Mouse (Mus musculus): ENCODE measurements around the gene Fgfr2. TPM values are rescaled to one million over a fixed set of nuclear protein-coding genes. Genes with fewer than 3 reads are reported as not detected.

Fgfr2 gene
- polyA plus RNA-seq, 1 experiment from 2014 or later: 18.5 TPM

DNA sequence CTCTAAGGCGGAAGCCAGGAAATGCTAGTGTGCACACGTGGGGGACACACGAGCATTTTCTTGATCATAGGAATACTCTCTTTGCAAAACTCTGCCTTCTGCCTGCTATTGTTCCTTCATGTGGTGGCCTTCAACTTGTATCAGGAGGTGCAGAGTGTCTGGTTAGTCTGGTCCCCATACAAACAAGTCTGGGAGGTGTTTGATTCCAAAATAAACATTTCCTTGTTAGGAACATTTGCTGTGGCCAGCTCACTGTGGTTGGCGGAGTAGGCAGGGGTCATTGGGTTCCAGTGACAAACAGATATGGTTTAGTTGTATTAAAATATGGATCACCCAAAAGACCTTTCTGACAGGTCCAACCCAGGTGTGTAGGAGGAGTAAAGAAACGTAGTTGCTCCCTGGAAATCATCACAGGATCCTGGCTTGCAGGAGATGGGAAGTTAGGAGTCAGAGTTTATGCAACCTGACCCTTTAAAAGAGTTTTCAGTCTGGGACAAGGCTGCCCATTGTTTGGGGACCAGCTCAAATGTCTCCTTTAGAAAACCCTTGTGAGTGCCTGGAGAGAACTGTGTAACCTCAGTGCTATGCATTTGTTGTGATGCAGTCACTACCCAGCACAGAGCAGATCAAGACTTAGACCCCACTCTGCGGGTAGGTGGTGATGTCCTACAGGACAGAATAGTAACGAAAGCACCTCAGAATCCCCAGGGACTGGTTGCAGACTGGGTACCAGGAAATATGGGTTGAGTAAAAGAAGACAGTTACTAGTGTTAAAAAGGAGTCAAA, 235.9 kb downstream of the Fgfr2 start:
- ATAC-seq: no peak
- Histone ChIP-seq H3K9me3 (replicated peaks) (no peaks in the 10 kb centered on the region), H3K4me1 (peaks cover 18% of the 10 kb centered on the region), H3K27me3 (replicated peaks) (no peaks in the 10 kb centered on the region), H3K9ac (no peak overlapping the region), H3K4me2 (no peak overlapping the region), H3K27ac (no peak overlapping the region), H3K36me3 (peaks cover 35% of the 10 kb centered on the region), H3K4me3 (no peak overlapping the region)
- 57% methylated on average over 7 of the region's 7 CpGs for whole genome bisulfite sequencing (ENCODE audit: insufficient replicate concordance)

DNA sequence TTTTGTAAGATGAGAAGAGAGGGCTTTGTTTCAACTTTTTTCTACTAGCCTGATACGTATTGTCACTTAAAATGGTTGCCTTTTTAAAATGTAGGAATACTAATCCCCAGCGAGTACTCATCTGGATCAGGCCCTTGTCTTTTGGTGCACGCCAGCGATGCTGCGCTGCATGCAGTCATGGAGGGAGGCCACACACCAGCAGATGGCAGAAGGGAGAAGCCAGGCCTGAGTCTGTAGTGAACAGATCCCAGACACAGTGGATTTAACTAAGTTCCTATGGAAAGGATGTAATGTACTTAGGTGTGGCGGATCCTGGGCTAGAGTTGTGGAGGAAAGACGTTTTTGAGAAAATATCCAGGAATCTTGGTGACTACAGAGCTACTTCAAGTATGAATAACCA, 239.1 kb downstream of the Fgfr2 start:
- H3K27ac ChIP-seq: no peak overlapping the region
- 86% methylated on average over 7 of the region's 7 CpGs for WGBS (ENCODE audit: insufficient replicate concordance)
- ATAC-seq: no peak

DNA sequence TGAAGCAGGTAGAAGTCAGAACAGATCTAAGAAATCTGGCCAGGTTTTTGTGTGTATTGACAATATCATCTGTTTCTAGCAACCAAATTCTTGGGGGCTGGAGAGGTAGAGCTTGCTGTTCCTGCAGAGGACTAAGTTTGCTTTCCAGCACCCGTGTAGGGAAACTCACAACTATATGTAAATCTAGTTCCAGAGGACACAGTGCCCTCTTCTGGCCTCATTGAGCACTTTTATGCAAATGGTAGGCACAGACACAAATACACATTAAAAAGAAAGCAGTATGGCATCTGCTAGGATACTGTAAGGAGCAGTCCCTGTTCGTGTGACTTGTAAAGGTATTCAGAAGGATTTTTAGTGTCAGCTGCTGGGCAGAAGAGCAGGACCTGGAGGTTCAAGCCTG, 240.8 kb downstream of the Fgfr2 start:
- no peak overlapping the region for H3K4me3 ChIP-seq
- H3K27ac ChIP-seq: no peak overlapping the region
- peaks cover 82% of the 10 kb centered on the region for H3K36me3 ChIP-seq
- no peak overlapping the region for H3K9ac ChIP-seq
- WGBS (ENCODE audit: insufficient replicate concordance): 56% methylated on average over 2 of the region's 2 CpGs
- ATAC-seq: no peak
- H3K4me1 ChIP-seq: peaks cover 6% of the 10 kb centered on the region; the same call in 1 of the 2 replicates
- H3K9me3 ChIP-seq (replicated peaks): no peaks in the 10 kb centered on the region
- no peak overlapping the region for H3K4me2 ChIP-seq
- no peaks in the 10 kb centered on the region for H3K27me3 ChIP-seq (replicated peaks)

More for the DNA sequence above, 239.1 kb downstream of the Fgfr2 start:
- no peaks in the 10 kb centered on the region for H3K9me3 ChIP-seq (replicated peaks)
- H3K4me3 ChIP-seq: no peak overlapping the region
- no peak overlapping the region for H3K4me2 ChIP-seq
- H3K9ac ChIP-seq: no peak overlapping the region
- H3K36me3 ChIP-seq: peaks cover 66% of the 10 kb centered on the region
- H3K4me1 ChIP-seq: peaks cover 18% of the 10 kb centered on the region
- no peaks in the 10 kb centered on the region for H3K27me3 ChIP-seq (replicated peaks)

DNA sequence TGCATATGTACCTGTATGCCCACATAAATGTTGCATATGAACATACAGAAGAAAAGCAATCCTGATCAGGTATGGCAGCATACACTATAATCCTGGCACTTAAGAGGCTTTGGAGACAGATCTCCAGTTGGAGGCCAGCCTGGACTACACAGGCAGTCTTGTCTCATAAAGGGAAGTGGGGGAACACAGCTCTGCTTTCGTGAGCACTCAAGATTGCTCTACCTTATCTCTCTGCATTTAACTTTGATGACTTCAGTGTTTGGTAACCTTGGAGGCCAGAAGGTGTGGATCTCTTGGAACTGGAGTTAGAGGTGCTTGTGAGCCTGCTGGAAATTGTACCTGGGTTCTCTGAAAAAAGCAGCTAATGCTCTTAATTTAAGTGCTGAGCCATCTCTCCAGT, 242.9 kb downstream of the Fgfr2 start:
- H3K9me3 ChIP-seq (replicated peaks): no peaks in the 10 kb centered on the region
- WGBS (ENCODE audit: insufficient replicate concordance): 53% methylated on average over 1 of the region's 1 CpGs
- H3K4me2 ChIP-seq: no peak overlapping the region
- no peak overlapping the region for H3K4me3 ChIP-seq
- H3K36me3 ChIP-seq: peaks cover 98% of the 10 kb centered on the region
- ATAC-seq: no peak
- no peak overlapping the region for H3K9ac ChIP-seq
- H3K27ac ChIP-seq: no peak overlapping the region
- H3K27me3 ChIP-seq (replicated peaks): no peaks in the 10 kb centered on the region
- H3K4me1 ChIP-seq: no peaks in the 10 kb centered on the region

DNA sequence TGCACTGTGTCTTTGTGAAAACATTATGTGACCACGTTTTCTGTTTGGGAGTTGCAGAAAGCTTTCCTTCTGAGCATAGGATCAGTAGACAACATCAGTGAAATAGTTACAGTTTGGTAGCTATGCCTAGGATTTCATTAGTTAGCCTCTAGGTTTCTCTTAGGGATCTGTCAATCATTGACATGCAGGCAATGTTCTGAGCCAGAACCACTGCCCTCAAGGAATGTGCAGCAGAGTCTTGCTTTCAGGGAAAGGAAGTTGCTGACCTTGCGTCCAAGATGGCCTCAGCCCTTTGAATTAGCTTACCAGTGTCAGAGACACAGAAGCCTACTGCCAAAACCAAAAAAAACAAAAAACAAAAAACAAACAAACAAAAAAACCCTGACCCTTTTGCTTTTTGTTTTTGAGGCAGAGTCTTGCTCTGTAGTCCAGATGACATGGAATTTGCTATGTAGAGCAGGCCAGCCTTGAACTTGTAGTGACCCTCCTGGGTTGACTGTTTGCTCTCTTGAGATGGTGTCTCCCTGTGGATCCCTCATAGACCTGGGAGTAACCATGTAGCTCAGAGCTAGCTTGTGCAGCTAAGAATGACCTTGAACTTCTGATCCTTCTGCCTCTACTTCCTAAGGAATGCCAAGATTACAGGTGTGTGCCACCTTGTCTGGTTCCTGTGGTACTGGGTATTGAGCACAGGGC, 247.6 kb downstream of the Fgfr2 start:
- 0 out of 2 replicates have a peak, but pooled peaks cover 3% of the 10 kb centered on the region for H3K4me1 ChIP-seq
- no peak overlapping the region for H3K27ac ChIP-seq
- 90% methylated on average over 2 of the region's 2 CpGs for WGBS (ENCODE audit: insufficient replicate concordance)
- H3K4me3 ChIP-seq: no peak overlapping the region
- no peaks in the 10 kb centered on the region for H3K9me3 ChIP-seq (replicated peaks)
- no peak for ATAC-seq
- H3K9ac ChIP-seq: no peak overlapping the region
- H3K4me2 ChIP-seq: no peak overlapping the region
- H3K27me3 ChIP-seq (replicated peaks): no peaks in the 10 kb centered on the region
- peaks cover 97% of the 10 kb centered on the region for H3K36me3 ChIP-seq

DNA sequence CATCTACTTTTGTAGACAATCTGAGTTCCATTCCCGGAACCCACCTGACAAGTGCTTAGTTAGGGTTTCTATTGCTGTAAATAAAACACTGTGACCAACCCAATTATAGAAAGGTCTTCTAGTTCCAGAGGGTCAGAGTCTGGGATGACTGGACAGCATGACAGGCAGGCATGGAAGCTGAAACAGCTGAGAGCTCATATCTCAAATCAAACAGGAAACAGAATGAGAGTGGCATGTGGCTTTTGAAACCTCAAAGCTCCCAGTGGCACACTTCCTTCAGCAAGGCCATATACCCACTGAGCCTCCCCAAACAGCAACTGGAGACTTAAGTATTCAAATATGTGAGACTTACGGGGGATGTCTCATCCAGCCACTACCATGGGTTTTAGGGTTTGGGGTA, 250.1 kb downstream of the Fgfr2 start:
- Histone ChIP-seq H3K9ac (no peak overlapping the region), H3K4me2 (no peak overlapping the region), H3K4me1 (0 out of 2 replicates have a peak, but pooled peaks cover 3% of the 10 kb centered on the region), H3K36me3 (peaks cover 96% of the 10 kb centered on the region), H3K9me3 (replicated peaks) (no peaks in the 10 kb centered on the region), H3K27me3 (replicated peaks) (no peaks in the 10 kb centered on the region), H3K4me3 (no peak overlapping the region), H3K27ac (no peak overlapping the region)
- 63% methylated on average over 2 of the region's 2 CpGs for WGBS (ENCODE audit: insufficient replicate concordance)
- no peak for ATAC-seq

DNA sequence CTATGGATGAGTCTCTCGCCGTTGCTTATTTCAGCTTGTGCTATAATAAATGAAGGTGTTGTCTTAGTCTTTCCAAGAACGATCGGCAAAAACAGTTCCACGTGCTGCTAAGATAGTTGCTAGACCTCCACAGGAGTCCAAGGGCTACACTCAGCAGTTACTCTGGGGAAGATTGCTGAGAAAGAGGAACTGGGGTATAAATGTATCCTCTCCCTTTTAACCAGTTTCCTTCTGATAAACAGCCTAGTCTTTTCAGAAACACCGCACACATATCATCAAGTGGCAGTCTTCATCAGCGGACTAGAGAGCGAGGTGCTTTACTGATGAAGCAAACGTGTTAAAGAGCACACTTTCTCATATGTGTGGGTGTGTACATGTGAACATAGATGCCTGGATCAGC, 256.8 kb downstream of the Fgfr2 start:
- Histone ChIP-seq H3K36me3 (peaks cover 63% of the 10 kb centered on the region), H3K4me3 (no peak overlapping the region), H3K27me3 (replicated peaks) (no peaks in the 10 kb centered on the region), H3K4me2 (no peak overlapping the region), H3K27ac (peak overlapping the region; percentile 47; the same call in 1 of the 2 replicates), H3K9ac (no peak overlapping the region), H3K4me1 (peaks cover 20% of the 10 kb centered on the region), H3K9me3 (replicated peaks) (no peaks in the 10 kb centered on the region)
- peak; percentile 24; the same call in 1 of the 2 replicates for ATAC-seq
- WGBS (ENCODE audit: insufficient replicate concordance): 32% methylated on average over 9 of the region's 9 CpGs

DNA sequence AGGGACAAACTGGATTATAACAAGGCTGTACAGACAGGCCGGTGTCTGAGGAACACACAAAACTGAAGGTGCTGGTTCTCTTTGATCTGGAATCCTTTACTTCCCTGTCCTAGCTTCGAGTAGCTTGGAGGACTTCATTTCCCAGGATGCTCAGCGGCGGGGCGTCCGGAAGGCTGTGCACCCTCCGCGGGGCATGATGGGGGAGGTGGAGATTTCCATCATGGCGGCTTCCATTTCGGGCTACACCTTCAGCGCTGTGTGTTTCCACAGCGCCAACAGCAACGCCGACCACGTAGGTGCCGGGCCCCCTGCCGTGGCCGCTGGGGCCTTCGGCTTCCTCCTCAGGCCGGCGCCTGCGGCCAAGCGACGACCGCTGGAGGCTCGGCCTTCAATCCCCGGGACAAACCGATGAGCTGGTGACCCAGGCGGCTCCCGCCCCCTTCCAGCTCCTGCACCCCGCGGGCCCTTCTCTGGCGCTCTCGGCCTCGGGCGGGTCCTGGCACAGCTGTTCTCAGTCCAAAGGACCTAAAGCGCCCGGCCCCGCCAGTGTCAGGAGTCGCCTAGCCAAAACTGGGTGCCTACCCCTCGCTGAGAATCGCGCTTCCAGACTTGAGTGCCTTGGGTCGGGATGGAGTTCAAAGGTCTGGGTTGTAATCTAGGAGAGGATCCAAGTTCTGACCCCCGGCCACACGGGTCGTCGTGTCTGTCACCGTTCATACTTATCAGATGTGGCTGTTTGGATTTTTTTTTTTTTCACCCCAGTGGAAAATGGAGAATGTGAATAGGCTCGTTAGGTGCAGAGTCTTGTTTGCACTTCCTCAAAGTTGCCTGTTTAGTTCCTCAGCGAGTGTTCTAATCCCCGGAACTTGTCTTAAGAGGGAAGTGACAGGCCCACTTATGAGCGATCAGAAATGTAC, 263.9 kb downstream of the Fgfr2 start, which contains the start of gene Abraxas2:
TSS of gene Abraxas2 (plus strand) at position 184 of the 917 bp plus-strand sequence.
- peak within 1 kb of the TSS; percentile 93 for H3K4me3 ChIP-seq
- H3K36me3 ChIP-seq: no peaks in the 10 kb centered on the region
- peaks cover 37% of the 10 kb centered on the region for H3K4me1 ChIP-seq
- H3K4me2 ChIP-seq: peak within 1 kb of the TSS; percentile 85
- under 1% methylated on average over 53 of the region's 53 CpGs for WGBS (ENCODE audit: insufficient replicate concordance)
- ATAC-seq: peak; percentile 96
- no peaks in the 10 kb centered on the region for H3K9me3 ChIP-seq (replicated peaks)
- no peaks in the 10 kb centered on the region for H3K27me3 ChIP-seq (replicated peaks)
- peak within 1 kb of the TSS; percentile 87 for H3K27ac ChIP-seq
- peak within 1 kb of the TSS; percentile 88 for H3K9ac ChIP-seq

DNA sequence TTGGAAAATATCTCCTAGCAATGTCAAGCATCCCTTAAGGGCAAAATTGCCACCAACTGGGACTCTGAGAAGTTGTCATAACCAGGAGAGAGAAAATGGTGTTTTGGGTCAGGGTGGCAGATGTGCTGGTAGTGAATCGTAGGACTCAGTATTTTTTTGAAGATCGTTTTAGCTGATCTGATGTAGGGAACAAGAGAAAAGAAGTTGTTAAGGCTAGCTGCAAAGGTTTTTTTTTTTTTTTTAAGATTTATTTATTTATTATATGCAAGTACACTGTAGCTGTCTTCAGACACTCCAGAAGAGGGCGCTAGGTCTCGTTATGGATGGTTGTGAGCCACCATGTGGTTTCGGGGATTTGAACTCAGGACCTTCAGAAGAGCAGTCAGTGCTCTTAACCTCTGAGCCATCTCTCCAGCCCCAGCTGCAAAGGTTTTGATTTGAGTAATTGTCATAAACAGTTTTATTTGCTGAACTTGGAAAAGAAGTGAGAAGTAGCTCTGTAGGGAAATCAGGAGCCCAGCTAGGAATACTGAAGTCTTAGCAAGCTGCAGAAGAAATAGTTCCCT, 265.0 kb downstream of the Fgfr2 start:
- Histone ChIP-seq H3K4me3 (no peak overlapping the region), H3K9me3 (replicated peaks) (no peaks in the 10 kb centered on the region), H3K27ac (no peak overlapping the region), H3K27me3 (replicated peaks) (no peaks in the 10 kb centered on the region), H3K9ac (no peak overlapping the region), H3K4me2 (no peak overlapping the region), H3K36me3 (no peaks in the 10 kb centered on the region), H3K4me1 (peaks cover 39% of the 10 kb centered on the region)
- 58% methylated on average over 5 of the region's 5 CpGs for WGBS (ENCODE audit: insufficient replicate concordance)
- ATAC-seq: no peak

DNA sequence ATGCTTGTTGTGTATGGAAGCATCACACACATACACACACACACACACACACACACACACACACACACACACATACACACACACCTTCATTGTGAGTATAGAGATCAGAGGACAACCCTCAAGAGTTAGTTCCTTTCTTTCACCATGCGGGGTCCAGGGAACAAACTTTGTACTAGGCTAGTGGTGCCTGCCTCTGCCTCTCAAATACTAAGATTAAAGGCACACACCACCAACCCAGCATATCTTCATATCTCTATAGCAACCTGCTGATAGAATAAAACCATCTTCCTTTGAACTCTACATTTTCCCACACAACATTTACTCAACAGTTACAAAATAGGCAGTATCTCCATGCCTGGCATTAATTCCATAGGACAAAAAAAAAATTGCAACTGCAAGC, 267.1 kb downstream of the Fgfr2 start:
- no peaks in the 10 kb centered on the region for H3K27me3 ChIP-seq (replicated peaks)
- H3K36me3 ChIP-seq: no peaks in the 10 kb centered on the region
- peaks cover 40% of the 10 kb centered on the region for H3K4me1 ChIP-seq
- H3K9me3 ChIP-seq (replicated peaks): no peaks in the 10 kb centered on the region
- no peak overlapping the region for H3K9ac ChIP-seq
- ATAC-seq: no peak
- H3K4me2 ChIP-seq: no peak overlapping the region
- H3K4me3 ChIP-seq: no peak overlapping the region
- H3K27ac ChIP-seq: no peak overlapping the region
- 52% methylated on average over 1 of the region's 1 CpGs for WGBS (ENCODE audit: insufficient replicate concordance)

DNA sequence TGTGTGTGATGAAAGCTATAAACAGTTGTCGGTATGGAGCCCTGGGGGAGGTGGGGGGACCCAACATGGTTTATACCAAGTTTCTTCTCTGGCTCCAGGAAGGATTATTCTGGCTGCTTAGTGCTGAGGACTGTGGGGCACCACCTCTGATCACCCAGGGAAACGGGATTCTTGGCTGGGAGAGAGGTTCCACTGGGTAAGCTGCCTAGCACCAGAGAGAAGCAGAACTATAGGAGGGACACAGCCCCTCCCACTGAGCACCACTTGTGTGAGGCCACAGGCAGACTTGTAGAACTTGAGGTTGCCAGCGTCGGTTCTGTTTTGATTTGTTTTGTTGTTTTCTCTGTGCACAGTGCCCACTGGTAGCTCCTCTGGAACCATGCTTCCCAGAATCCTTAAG, 269.2 kb downstream of the Fgfr2 start:
- ATAC-seq: no peak
- 53% methylated on average over 4 of the region's 4 CpGs for WGBS (ENCODE audit: insufficient replicate concordance)
- no peak overlapping the region for H3K9ac ChIP-seq
- H3K4me2 ChIP-seq: no peak overlapping the region
- H3K4me1 ChIP-seq: peaks cover 28% of the 10 kb centered on the region
- no peak overlapping the region for H3K27ac ChIP-seq
- H3K4me3 ChIP-seq: no peak overlapping the region
- H3K36me3 ChIP-seq: peaks cover 14% of the 10 kb centered on the region
- no peaks in the 10 kb centered on the region for H3K9me3 ChIP-seq (replicated peaks)
- H3K27me3 ChIP-seq (replicated peaks): no peaks in the 10 kb centered on the region

Measured in liver, embryonic 12.5 days (tissue).